Mouse (Mus musculus) c-Kit-positive CD71-negative TER-119-negative erythroid progenitor cells, embryonic 14.5 days (primary cell): ENCODE measurements around the gene Pid1.
"Not testable (repeated sequence)": the region's sequence is repeated elsewhere in the genome, so short reads cannot be mapped to it uniquely, and the experiment has no call there.

Experiments used
- DNase-seq: peaks from one replicate; pipeline ENCODE4 v3.0.0-alpha.2; 2013; ENCODE audit warnings: low read depth

Gene Pid1

DNA sequence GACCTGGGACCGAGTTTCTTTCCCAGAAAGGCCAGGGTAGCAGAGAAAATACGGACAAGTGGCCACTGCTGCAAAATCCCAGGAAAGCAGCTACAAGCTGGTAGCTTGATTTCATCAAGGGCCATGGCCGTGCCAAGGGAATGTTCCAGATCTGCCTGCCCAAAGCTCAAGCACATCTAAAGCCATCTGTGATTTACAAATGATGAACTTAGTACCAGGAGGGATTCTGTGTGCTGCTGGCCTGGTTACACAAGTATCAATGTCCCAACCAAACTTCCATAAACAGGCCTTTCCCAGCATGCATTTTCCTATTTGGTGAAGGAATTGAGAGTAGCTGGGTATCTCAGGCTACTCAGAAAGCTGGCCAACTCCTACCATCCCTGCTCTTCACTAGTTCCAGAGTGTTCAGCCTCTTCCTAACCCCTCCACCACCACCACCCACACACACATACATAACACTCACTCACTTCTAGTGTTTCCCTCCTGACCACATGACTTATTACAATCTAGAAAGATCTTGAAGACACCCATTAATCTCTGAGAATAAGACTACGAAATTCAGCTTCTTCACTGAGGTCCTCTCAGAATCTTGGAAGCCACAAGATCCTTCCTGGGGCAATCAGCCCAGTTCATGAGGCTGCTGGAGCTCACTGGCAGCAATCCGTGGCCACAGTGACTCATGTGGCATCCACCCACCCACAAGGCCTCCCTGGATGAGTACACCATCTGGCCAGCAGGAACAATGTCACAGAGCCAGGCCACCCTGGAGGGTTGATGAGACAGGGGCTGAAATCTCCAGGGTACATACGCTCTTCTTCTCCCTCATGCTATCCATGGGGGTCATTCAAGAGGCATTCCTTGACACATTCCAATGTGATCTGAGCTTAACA lies 4.1 kb downstream of the Pid1 start:
- DNase-seq, result no peak

GRCm38 (mm10) chr1:84357216-84357615 lies 6.8 kb downstream of the Pid1 start:
- DNase-seq, result no peak

- peak; percentile 5 for DNase-seq
These were observed 13.7 kb downstream of the Pid1 start for GRCm38 (mm10) chr1:84350262-84350661.

- DNase-seq, result no peak
These were observed 16.0 kb downstream of the Pid1 start for GRCm38 (mm10) chr1:84347796-84348476.

DNA sequence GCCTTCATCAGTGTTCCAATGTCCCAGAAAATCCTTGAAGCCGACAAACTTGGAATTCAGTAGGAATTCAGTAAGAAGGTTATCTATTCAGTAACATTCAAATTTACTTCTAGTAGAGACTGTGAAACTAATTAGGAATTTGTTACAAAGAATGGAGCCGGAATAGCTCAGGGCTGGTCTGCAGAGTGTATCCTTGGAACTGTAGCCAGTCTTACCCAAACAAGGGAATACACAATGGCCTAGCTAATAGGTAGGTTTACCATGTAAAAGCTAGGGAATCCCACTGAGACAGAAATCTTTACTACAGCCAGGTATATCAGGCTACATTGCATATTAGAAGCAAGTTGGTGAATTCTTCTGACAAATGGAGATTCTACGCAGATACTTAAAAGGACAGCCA lies 31.2 kb downstream of the Pid1 start:
- not testable (repeated sequence) for DNase-seq

DNA sequence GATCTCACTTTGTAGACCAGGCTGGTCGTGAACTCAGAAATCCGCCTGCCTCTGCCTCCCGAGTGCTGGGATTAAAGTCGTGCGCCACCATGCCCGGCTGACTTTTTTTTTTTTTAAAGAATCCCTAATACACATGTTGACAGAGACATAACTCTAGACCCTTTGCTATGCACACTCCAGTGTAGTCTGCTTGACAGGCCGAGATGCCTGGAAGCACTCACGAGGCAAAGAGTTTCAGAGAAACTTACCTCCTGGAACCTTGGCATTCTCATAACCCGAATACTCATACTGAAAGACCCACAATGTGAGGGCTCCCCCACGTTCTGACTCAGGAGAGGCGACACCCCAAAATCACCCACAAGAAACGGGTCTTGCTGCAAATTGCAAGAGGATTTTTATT lies 32.1 kb downstream of the Pid1 start:
- not testable (repeated sequence) for DNase-seq

DNA sequence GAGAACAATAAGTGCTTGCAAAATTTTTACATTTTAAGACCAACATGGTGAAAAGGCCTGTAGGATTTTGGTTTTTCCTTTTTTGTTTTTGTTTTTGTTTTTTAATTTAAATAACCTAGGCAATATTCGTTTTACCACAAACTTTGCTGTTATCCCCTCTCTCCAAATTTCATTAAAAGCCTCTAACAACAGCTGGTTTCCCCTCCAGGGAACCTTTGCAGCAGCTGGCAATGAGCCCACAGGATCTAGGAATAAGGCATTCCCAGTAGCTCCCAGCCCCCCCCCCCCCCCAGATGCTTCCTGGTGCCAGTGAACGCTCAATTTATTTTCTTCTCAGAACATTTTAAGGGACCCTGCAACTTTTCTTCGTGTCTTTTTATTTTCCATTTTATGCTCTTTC lies 38.7 kb downstream of the Pid1 start:
- DNase-seq, result no peak

- DNase-seq, result no peak
These were observed 42.7 kb downstream of the Pid1 start for GRCm38 (mm10) chr1:84321327-84321726.

DNA sequence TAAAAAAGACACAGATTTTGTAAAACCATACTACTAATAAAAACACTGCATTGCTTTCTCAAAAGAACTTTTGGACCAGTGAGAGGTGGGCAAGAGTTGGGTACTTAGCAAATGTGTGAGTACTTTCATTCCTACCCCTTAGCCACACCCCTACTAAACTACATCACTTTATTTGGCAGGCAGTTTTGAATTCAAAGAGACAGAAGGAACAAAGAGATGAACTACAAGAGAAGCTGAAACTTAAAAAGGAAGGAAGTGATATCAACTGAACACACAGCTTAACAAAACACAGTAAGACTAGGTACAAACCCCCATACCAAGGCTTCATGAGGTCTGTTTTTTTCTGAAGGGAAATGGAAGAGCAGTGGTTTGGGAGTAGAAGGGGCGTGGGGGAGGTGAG lies 45.4 kb downstream of the Pid1 start:
- no peak for DNase-seq

GRCm38 (mm10) chr1:84317827-84318226 lies 46.2 kb downstream of the Pid1 start:
- peak; percentile 22 for DNase-seq

DNA sequence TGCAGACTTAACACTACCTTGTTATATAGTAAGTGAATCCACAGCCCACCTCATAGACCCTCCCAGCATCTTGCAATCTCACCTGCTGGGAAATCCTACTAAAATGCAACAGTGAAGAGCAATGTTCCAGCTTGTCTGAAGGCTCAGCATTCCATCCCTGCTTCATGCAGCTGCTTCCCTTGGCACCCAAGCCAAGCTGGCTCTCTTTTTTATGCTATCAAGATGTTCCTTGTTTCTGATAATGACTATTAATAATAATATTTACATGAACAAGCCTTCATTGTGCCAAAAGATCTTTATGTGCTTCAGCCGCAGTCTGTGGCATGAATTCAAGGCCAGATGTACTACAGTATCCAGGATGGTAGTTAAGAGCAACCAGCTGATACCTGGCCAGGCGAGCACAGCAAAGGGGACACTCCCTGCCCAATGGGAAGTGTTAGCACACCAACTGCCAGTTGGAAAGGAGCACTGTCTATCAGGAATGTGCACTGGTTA lies 54.0 kb downstream of the Pid1 start:
- no peak for DNase-seq

DNA sequence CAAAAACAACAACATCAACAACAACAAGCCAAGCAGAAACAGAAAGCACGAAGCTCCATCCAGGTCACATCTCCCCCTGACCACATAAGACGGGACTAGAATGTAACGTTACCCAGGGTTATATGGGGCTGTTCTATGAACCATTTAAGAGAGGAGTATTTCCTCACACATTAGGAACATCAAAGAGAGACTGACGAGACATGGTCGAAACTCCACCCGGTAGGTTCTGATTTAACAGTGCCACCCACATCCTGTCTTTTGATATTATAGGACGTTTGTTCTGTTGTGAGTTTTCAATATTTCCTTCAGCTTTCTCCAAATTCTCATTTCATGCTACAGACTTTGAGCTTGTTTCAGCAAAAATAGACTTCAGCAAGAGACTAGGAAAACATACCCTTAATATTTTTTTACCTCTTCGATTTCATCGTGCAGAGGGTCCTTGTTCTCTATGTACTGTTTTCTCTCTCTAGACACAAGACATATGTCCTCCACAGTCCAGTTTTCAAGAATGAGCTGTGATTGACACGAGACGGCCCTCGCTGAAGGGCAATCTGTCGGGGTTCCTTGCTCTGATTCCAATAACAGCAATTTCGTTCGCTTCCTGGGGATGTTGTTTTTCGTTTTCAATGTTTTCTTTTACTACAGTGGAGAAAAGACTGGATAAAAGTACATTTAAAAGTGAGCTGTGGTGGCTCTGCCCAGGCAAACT lies 58.1 kb downstream of the Pid1 start:
- DNase-seq, result no peak

GRCm38 (mm10) chr1:84302788-84303187 lies 61.2 kb downstream of the Pid1 start:
- no peak for DNase-seq

DNA sequence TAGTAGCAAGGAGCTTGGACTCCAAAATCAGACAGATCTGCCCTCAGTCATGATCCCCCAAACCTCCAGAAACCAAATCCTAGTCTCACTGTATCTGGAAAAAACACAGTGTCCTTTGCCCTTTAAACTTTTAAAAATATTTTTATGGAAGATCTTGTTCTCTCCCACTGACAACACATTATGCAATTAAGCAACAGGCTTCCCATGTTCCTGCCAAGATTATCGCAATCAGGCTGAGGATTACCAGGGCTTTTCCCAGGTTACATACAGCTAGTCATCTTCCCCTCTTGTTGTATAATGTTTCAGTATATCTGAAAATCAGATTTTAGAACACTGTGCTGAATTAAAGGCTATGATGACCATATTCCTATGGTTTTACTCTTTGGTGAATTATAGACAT lies 64.3 kb downstream of the Pid1 start:
- DNase-seq, result no peak

GRCm38 (mm10) chr1:84286682-84287111 lies 77.3 kb downstream of the Pid1 start:
- no peak for DNase-seq

- no peak for DNase-seq
These were observed 78.4 kb downstream of the Pid1 start for GRCm38 (mm10) chr1:84285620-84286019.

GRCm38 (mm10) chr1:84284293-84285068 lies 79.5 kb downstream of the Pid1 start:
- no peak for DNase-seq

- DNase-seq, result no peak
These were observed 80.9 kb downstream of the Pid1 start for GRCm38 (mm10) chr1:84283119-84283518.

GRCm38 (mm10) chr1:84280171-84280570 lies 83.8 kb downstream of the Pid1 start:
- DNase-seq, result no peak

GRCm38 (mm10) chr1:84278359-84279255 lies 85.4 kb downstream of the Pid1 start:
- DNase-seq, result no peak

- DNase-seq, result no peak
These were observed 91.0 kb downstream of the Pid1 start for GRCm38 (mm10) chr1:84272951-84273350.
